In genomic region chr17:24243311-24243969, GRCm38 (mm10) we compare ENCODE assay signal across 7 mouse cellular contexts. TPM values are rescaled to one million over a fixed set of nuclear protein-coding genes. Genes with fewer than 3 reads are reported as not detected.
A peak's percentile ranks its signal among the peaks of the same experiment; 100 is the strongest.
DNase-seq lines count a peak whose midpoint lies in the region; ATAC-seq and TF ChIP-seq lines count a peak whose summit lies in the region.

No protein-coding gene starts in this region.

- no peak overlapping the region for H3K27ac ChIP-seq in layer of hippocampus, adult 2 months
- no peak overlapping the region for H3K27ac ChIP-seq in bone marrow macrophage, adult 2 months (ENCODE audit: insufficient read depth, low read depth, low read length)
- no peak overlapping the region for H3K27ac ChIP-seq in lung, postnatal 0 days (ENCODE audit: low read length)

- no peak overlapping the region for H3K4me3 ChIP-seq in layer of hippocampus, adult 2 months
- no peak overlapping the region for H3K4me3 ChIP-seq in bone marrow macrophage, adult 2 months (ENCODE audit: insufficient read depth, low read length)
- H3K4me3 ChIP-seq in lung, postnatal 0 days (ENCODE audit: low read depth, low read length): no peak overlapping the region

- H3K4me1 ChIP-seq in bone marrow macrophage, adult 2 months (ENCODE audit: control insufficient read depth, insufficient read depth, low read length): no peaks in the 10 kb centered on the region
- H3K4me1 ChIP-seq in lung, postnatal 0 days (ENCODE audit: insufficient read depth, low read depth, low read length): no peaks in the 10 kb centered on the region

- no peak for TF ChIP-seq EP300 in lung, postnatal 0 days (IDR thresholded peaks at IDR 0.05)

- no peak for ATAC-seq in lung, postnatal 0 days

- no peak overlapping the region for H3K9ac ChIP-seq in lung, postnatal 0 days (replicated peaks; ENCODE audit: low read depth)

- WGBS in lung, postnatal 0 days: 89% methylated on average over 4 of the region's 4 CpGs

- no peaks in the 10 kb centered on the region for H3K36me3 ChIP-seq in lung, postnatal 0 days (ENCODE audit: insufficient read depth, low read length)

- H3K9me3 ChIP-seq in lung, postnatal 0 days (ENCODE audit: low read length): no peaks in the 10 kb centered on the region

- no peaks in the 10 kb centered on the region for H3K27me3 ChIP-seq in lung, postnatal 0 days (replicated peaks; ENCODE audit: insufficient read depth, low read length)

- TF ChIP-seq CTCF in layer of hippocampus, adult 2 months (conservative IDR thresholded peaks at IDR 0.05): peak; percentile 75
- TF ChIP-seq CTCF in bone marrow macrophage, adult 2 months (IDR thresholded peaks at IDR 0.05; ENCODE audit: low read depth, low read length): peak; percentile 52; the same call in 1 of the 2 replicates
- peak; percentile 74 for TF ChIP-seq CTCF in lung, postnatal 0 days (IDR thresholded peaks at IDR 0.05)

- TF ChIP-seq POLR2A in bone marrow macrophage, adult 2 months (IDR thresholded peaks at IDR 0.05; ENCODE audit: borderline replicate concordance, low read depth, low read length): no peak

- H3K4me2 ChIP-seq in lung, postnatal 0 days (replicated peaks; ENCODE audit: low read depth, low read length): no peak overlapping the region

- no peak for DNase-seq in layer of hippocampus, adult 2 months (ENCODE audit: low spot score in 2 of 2)
- no peak for DNase-seq in layer of hippocampus, adult 8-10 months (ENCODE audit: low spot score in 2 of 2)
- peak; percentile 49 for DNase-seq in ES-CJ7 (ENCODE audit: low read depth, low spot score)
- peak; percentile 17 for DNase-seq in lung, postnatal 0 days (ENCODE audit: low spot score)
- peak; percentile 46 to 54 for DNase-seq in thymus, postnatal 36 days
- DNase-seq in Muller cell, postnatal 12 days (ENCODE audit: inconsistent ontology term): no peak

RNA-seq across cellular contexts. Expression of gene Ccnf, which starts 7.8 kb away (rescaled TPM):
- total RNA-seq in layer of hippocampus, adult 2 months (2021): 1 to 10 TPM; 4.6 to 6.2 TPM
- 1 to 10 TPM; 5.1 to 8.0 (median 7.5) TPM for total RNA-seq in layer of hippocampus, adult 8-10 months (2022)
- 25.8 and 33.4 TPM in 2 replicates for polyA plus RNA-seq in bone marrow macrophage, adult 2 months (2012; ENCODE audit: insufficient read depth, insufficient read length, missing spikeins)
- polyA plus RNA-seq in lung, postnatal 0 days (2015; fragmentation: Nextera tagmentation; extraction: Ambion mirVana): 2.8 and 4.5 TPM in 2 replicates

RNA-seq across cellular contexts. Expression of gene Tedc2, which starts 22.8 kb away (rescaled TPM):
- total RNA-seq in layer of hippocampus, adult 2 months (2021): 1 to 10 TPM; 9.5 to 9.8 TPM
- 10 to 100 TPM in 2 of 4 experiments, 1 to 10 TPM in 2; 8.7 to 11.4 (median 10.0) TPM for total RNA-seq in layer of hippocampus, adult 8-10 months (2022)
- 7.7 and 8.5 TPM in 2 replicates for polyA plus RNA-seq in bone marrow macrophage, adult 2 months (2012; ENCODE audit: insufficient read depth, insufficient read length, missing spikeins)
- 5.3 and 6.3 TPM in 2 replicates for polyA plus RNA-seq in lung, postnatal 0 days (2015; fragmentation: Nextera tagmentation; extraction: Ambion mirVana)

RNA-seq across cellular contexts. Expression of gene Ntn3, which starts 34.1 kb away (rescaled TPM):
- total RNA-seq in layer of hippocampus, adult 2 months (2021): 1 to 10 TPM; 9.1 to 9.9 TPM
- 10 to 100 TPM in 1 of 4 experiments, 1 to 10 TPM in 3; 8.6 to 10.1 (median 9.3) TPM for total RNA-seq in layer of hippocampus, adult 8-10 months (2022)
- polyA plus RNA-seq in bone marrow macrophage, adult 2 months (2012; ENCODE audit: insufficient read depth, insufficient read length, missing spikeins): 0.47 TPM in 1 of 2 replicates, not detected in the other
- 2.3 and 2.5 TPM in 2 replicates for polyA plus RNA-seq in lung, postnatal 0 days (2015; fragmentation: Nextera tagmentation; extraction: Ambion mirVana)

RNA-seq across cellular contexts. Expression of gene Tbc1d24, which starts 38.1 kb away (rescaled TPM):
- total RNA-seq in layer of hippocampus, adult 2 months (2021): 10 to 100 TPM; 61.2 to 66.1 TPM
- total RNA-seq in layer of hippocampus, adult 8-10 months (2022): 10 to 100 TPM; 60.0 to 71.5 (median 64.0) TPM
- 23.0 and 24.0 TPM in 2 replicates for polyA plus RNA-seq in bone marrow macrophage, adult 2 months (2012; ENCODE audit: insufficient read depth, insufficient read length, missing spikeins)
- 1.8 and 1.9 TPM in 2 replicates for polyA plus RNA-seq in lung, postnatal 0 days (2015; fragmentation: Nextera tagmentation; extraction: Ambion mirVana)

Comparison
In these comparisons a context has a peak if more than half of its experiments do, and no peak if none do; other contexts are left out.
1. DNase-seq: peak in ES-CJ7 (single experiment), lung, postnatal 0 days (single experiment) and thymus, postnatal 36 days (2 of 2); none in layer of hippocampus, adult 2 months (0 of 2), layer of hippocampus, adult 8-10 months (0 of 2) and Muller cell, postnatal 12 days (single experiment).
2. Peak in every context shown above with its lines, with median percentiles within 50 percentile points of each other: CTCF ChIP-seq.